Mouse (Mus musculus): ENCODE data around the gene H1fnt. TPM values are rescaled to one million over a fixed set of nuclear protein-coding genes. Genes with fewer than 3 reads are reported as not detected.

H1fnt gene
- polyA plus RNA-seq, 1 experiment, result not detected

DNA sequence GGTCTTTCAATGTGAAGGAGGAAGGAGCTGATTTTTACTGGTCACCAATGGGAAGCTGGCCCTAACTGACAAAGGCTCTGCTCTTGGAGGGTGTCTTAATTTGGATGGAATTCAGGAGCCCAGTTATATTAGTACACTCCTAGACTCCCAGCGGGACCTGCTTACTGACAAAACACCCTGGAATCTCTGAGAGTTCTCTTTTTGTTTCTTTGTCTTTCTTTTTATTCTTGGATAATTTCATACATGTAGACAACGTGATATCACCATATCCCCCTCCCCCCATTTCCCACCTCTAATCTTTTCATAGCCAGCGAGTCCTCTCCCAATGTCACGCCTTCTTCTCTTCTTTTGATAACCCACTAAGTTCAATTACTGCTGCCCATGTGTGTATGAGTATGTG lies 22.7 kb downstream of the H1fnt start, which contains the start of gene Olfr286:
Gene Olfr286 (minus strand): TSS at position 101 of the 400 bp plus-strand sequence.
- no peak for DNase-seq
- Histone ChIP-seq H3K27ac (ENCODE audit: insufficient read depth, low read length) (no peak within 1 kb of the TSS), H3K4me3 (replicated peaks; ENCODE audit: insufficient read depth, low read depth, low read length) (no peak within 1 kb of the TSS), H3K27me3 (ENCODE audit: control insufficient read depth, insufficient read depth, low read length) (no peaks in the 10 kb centered on the region), H3K4me1 (ENCODE audit: control insufficient read depth, insufficient read depth, low read length) (no peaks in the 10 kb centered on the region)
- TF ChIP-seq CTCF (IDR thresholded peaks at IDR 0.05; ENCODE audit: borderline replicate concordance, insufficient read depth, low read depth, low read length), result no peak
- no peak for TF ChIP-seq POLR2A (IDR thresholded peaks at IDR 0.05; ENCODE audit: borderline replicate concordance, insufficient read depth, low read length)
- 76% methylated on average over 4 of the region's 4 CpGs for WGBS

DNA sequence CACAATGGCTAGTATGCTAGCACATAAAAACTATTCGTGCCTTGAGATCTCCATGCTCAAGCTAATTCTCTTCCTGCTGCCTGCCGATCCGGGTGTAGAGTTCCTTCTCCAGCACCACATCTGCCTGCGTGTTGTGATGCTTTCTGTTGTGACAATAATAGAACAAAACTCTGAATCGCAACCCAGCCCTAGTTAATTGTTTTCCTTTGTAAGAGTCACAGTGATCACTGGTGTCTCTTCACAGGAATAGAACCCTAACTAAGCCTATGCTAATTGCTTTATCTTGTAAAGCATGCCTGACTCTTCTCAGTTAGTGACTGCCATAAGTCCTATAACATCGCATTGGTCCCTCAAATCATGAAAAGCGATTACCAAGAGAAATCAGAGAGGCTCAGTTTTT lies 31.0 kb downstream of the H1fnt start:
- WGBS, result 78% methylated on average over 7 of the region's 7 CpGs
- Histone ChIP-seq H3K27ac (ENCODE audit: insufficient read depth, low read length) (no peak overlapping the region), H3K27me3 (ENCODE audit: control insufficient read depth, insufficient read depth, low read length) (no peaks in the 10 kb centered on the region), H3K4me3 (replicated peaks; ENCODE audit: insufficient read depth, low read depth, low read length) (no peak overlapping the region), H3K4me1 (ENCODE audit: control insufficient read depth, insufficient read depth, low read length) (no peaks in the 10 kb centered on the region)
- TF ChIP-seq POLR2A (IDR thresholded peaks at IDR 0.05; ENCODE audit: borderline replicate concordance, insufficient read depth, low read length) (no peak), CTCF (IDR thresholded peaks at IDR 0.05; ENCODE audit: borderline replicate concordance, insufficient read depth, low read depth, low read length) (no peak)
- no peak for DNase-seq

DNA sequence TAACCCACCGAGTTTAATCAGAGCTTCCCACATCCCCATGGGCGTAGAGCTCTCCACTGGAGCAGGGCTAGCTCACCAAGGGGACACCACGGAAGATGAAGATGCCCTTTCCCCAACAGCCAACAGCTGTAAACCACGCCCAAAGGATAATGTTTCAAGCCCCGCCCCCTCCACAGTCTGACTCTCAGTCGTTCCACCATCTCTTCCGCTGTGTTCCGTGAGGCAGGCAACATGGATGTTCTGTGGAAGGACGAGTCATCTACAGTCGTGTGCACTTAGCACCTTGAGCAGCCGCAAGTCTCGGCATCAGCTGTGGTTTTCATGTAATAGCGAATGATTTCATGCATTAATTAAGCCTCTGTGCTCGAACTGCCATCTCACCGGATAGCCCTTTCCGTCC lies 31.5 kb downstream of the H1fnt start:
- TF ChIP-seq POLR2A (IDR thresholded peaks at IDR 0.05; ENCODE audit: borderline replicate concordance, insufficient read depth, low read length), result no peak
- no peak for TF ChIP-seq CTCF (IDR thresholded peaks at IDR 0.05; ENCODE audit: borderline replicate concordance, insufficient read depth, low read depth, low read length)
- 46% methylated on average over 16 of the region's 16 CpGs for WGBS
- DNase-seq, result no peak
- Histone ChIP-seq H3K27ac (ENCODE audit: insufficient read depth, low read length) (no peak overlapping the region), H3K4me1 (ENCODE audit: control insufficient read depth, insufficient read depth, low read length) (no peaks in the 10 kb centered on the region), H3K4me3 (replicated peaks; ENCODE audit: insufficient read depth, low read depth, low read length) (no peak overlapping the region), H3K27me3 (ENCODE audit: control insufficient read depth, insufficient read depth, low read length) (no peaks in the 10 kb centered on the region)

DNA sequence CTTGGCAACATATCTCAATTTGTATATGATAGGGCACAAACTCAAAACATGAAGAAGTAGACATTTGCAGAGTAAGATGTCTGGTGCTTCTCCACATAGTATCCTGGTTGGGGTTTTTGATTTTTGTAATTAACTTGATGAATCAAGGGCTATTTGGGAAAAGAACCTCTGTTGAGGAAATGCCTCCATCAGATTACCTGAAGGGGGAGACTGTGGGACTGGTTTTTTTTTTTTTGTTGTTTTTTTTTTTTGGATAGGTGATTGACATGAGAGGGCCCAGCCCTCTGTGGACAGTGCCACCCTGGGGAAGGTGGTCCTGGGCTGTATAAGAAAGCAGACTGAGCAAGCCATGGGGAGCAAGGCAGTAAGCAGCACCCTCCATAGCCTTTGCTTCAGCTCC lies 34.7 kb downstream of the H1fnt start:
- no peak for TF ChIP-seq CTCF (IDR thresholded peaks at IDR 0.05; ENCODE audit: borderline replicate concordance, insufficient read depth, low read depth, low read length)
- Histone ChIP-seq H3K4me3 (replicated peaks; ENCODE audit: insufficient read depth, low read depth, low read length) (no peak overlapping the region), H3K4me1 (ENCODE audit: control insufficient read depth, insufficient read depth, low read length) (no peaks in the 10 kb centered on the region), H3K27me3 (ENCODE audit: control insufficient read depth, insufficient read depth, low read length) (no peaks in the 10 kb centered on the region), H3K27ac (ENCODE audit: insufficient read depth, low read length) (no peak overlapping the region)
- DNase-seq, result no peak

DNA sequence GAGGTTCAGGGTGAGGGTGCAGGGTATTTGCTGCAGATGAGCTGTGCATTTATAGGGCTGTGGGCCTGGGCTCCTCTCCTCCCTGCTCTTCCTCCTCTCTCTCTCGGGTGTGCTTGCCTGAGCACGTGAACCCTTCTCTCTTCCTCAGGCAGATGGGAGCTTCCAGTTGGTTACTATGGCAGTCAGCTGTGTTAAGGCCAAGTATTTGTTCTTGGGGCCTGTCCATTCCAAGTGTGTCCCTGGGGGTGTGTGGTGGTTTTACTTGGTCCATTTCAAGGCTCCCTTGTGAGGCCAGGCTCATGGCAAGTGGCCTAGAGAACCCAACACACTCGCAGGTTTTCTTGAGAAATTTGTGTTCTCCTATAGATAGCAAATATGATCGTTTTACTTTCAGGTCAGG lies 36.2 kb downstream of the H1fnt start, which contains the start of the genes Gm44579 and Olfr287:
Gene Gm44579 (minus strand): TSS at position 101 of the 400 bp plus-strand sequence.
Gene Olfr287 (minus strand): TSS at position 180 of the 400 bp plus-strand sequence.
- Histone ChIP-seq H3K27me3 (ENCODE audit: control insufficient read depth, insufficient read depth, low read length) (no peaks in the 10 kb centered on the region), H3K27ac (ENCODE audit: insufficient read depth, low read length) (no peak within 1 kb of the TSS), H3K4me3 (replicated peaks; ENCODE audit: insufficient read depth, low read depth, low read length) (no peak within 1 kb of the TSS), H3K4me1 (ENCODE audit: control insufficient read depth, insufficient read depth, low read length) (no peaks in the 10 kb centered on the region)
- DNase-seq, result peak in 1 of 2 experiments; percentile 20
- no peak for TF ChIP-seq POLR2A (IDR thresholded peaks at IDR 0.05; ENCODE audit: borderline replicate concordance, insufficient read depth, low read length)
- no peak for TF ChIP-seq CTCF (IDR thresholded peaks at IDR 0.05; ENCODE audit: borderline replicate concordance, insufficient read depth, low read depth, low read length)
- WGBS, result 16% methylated on average over 4 of the region's 4 CpGs

DNA sequence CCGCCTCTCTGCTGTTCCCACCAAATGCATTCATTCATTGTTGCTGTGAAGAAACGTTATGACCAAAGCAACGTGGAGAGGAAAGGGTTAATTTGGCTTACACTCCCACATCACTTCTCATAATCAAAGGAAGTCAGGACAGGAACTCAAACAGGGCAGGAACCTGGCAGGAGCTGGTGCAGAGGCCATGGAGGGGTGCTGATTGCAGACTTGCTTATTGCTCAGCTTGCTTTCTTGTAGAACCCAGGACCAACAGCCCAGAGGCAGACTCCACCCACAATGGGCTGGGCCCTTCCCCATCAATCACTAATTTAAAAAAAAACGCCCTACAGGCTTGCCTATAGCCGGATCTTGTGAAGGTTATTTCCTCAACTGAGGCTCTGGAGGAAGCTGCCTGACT lies 43.0 kb downstream of the H1fnt start:
- Histone ChIP-seq H3K4me1 (ENCODE audit: control insufficient read depth, insufficient read depth, low read length) (no peaks in the 10 kb centered on the region), H3K27me3 (ENCODE audit: control insufficient read depth, insufficient read depth, low read length) (no peaks in the 10 kb centered on the region), H3K27ac (ENCODE audit: insufficient read depth, low read length) (no peak overlapping the region), H3K4me3 (replicated peaks; ENCODE audit: insufficient read depth, low read depth, low read length) (no peak overlapping the region)
- no peak for DNase-seq
- WGBS, result 70% methylated on average over 5 of the region's 5 CpGs
- no peak for TF ChIP-seq CTCF (IDR thresholded peaks at IDR 0.05; ENCODE audit: borderline replicate concordance, insufficient read depth, low read depth, low read length)
- no peak for TF ChIP-seq POLR2A (IDR thresholded peaks at IDR 0.05; ENCODE audit: borderline replicate concordance, insufficient read depth, low read length)

DNA sequence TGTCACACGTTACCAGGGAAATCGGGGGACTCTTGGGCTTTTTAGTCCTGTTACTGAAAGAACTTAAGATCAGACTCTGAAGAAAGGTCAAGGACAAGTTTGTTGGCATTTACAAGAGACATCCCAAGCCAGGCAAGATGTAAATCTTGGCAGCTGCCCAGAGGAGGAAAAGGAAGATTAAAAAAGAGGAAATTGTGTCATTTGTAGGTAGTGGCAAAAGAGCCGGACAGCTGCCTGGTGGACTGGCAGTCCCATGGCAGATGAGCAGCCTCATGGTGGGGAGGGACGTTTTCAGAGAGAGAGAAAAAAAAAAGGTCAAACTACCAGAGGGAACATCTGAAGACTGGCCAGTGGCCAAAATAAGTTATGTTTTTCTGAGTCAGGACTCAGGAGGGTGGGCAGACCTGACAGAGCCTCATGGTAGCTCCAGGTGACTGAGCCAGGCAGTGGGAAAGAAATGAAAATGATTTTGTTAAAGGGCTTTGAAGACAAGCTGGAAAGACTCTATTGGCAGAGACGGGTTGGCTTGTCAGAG lies 43.7 kb downstream of the H1fnt start:
- 62% methylated on average over 5 of the region's 5 CpGs for WGBS
- no peak for DNase-seq
- TF ChIP-seq CTCF (IDR thresholded peaks at IDR 0.05; ENCODE audit: borderline replicate concordance, insufficient read depth, low read depth, low read length) (no peak), POLR2A (IDR thresholded peaks at IDR 0.05; ENCODE audit: borderline replicate concordance, insufficient read depth, low read length) (no peak)
- Histone ChIP-seq H3K27ac (ENCODE audit: insufficient read depth, low read length) (no peak overlapping the region), H3K4me3 (replicated peaks; ENCODE audit: insufficient read depth, low read depth, low read length) (no peak overlapping the region), H3K27me3 (ENCODE audit: control insufficient read depth, insufficient read depth, low read length) (no peaks in the 10 kb centered on the region), H3K4me1 (ENCODE audit: control insufficient read depth, insufficient read depth, low read length) (no peaks in the 10 kb centered on the region)

DNA sequence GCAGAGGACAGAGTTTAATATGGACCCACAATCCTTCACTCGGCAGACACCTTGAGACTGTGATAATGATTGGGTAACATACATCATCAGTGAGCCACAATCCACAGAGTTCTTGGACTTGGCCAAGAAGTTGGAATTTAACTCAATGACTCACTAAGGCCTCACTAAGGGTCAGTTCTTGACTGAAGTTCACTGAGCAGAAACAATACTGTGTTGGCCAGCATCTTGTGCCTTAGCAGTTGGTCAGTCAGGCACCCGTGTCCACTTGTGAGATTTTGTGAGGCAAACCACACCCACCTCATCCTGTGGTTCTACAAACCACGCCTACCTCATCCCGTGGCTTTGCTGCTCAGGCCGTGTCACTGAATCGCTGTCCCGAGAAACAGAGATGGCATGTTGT lies 47.4 kb downstream of the H1fnt start:
- DNase-seq, result no peak
- no peak for TF ChIP-seq POLR2A (IDR thresholded peaks at IDR 0.05; ENCODE audit: borderline replicate concordance, insufficient read depth, low read length)
- no peak for TF ChIP-seq CTCF (IDR thresholded peaks at IDR 0.05; ENCODE audit: borderline replicate concordance, insufficient read depth, low read depth, low read length)
- WGBS, result 72% methylated on average over 7 of the region's 7 CpGs
- Histone ChIP-seq H3K4me1 (ENCODE audit: control insufficient read depth, insufficient read depth, low read length) (no peaks in the 10 kb centered on the region), H3K4me3 (replicated peaks; ENCODE audit: insufficient read depth, low read depth, low read length) (no peak overlapping the region), H3K27ac (ENCODE audit: insufficient read depth, low read length) (no peak overlapping the region), H3K27me3 (ENCODE audit: control insufficient read depth, insufficient read depth, low read length) (no peaks in the 10 kb centered on the region)

Other genes with a start within 250 kb of the H1fnt start
- gene Pfkm, start 164.7 kb downstream of the H1fnt start, polyA plus RNA-seq (2012; rRNA removed), result 471 and 489 TPM in 2 replicates
- 14.7 and 16.8 TPM in 2 replicates for gene Senp1, start 163.5 kb downstream of the H1fnt start, polyA plus RNA-seq (2012; rRNA removed)
- gene Asb8, start 91.7 kb downstream of the H1fnt start, polyA plus RNA-seq (2012; rRNA removed), result 83.6 and 88.3 TPM in 2 replicates
- gene Ccdc184, start 90.1 kb downstream of the H1fnt start, polyA plus RNA-seq (2012; rRNA removed), result 24.3 and 30.9 TPM in 2 replicates
- 0.38 and 0.44 TPM in 2 replicates for gene Olfr288, start 61.8 kb downstream of the H1fnt start, polyA plus RNA-seq (2012; rRNA removed)
- not detected in 2 replicates for gene Gm44579, start 36.3 kb downstream of the H1fnt start, polyA plus RNA-seq (2012; rRNA removed)
- gene Olfr287, start 36.2 kb downstream of the H1fnt start, polyA plus RNA-seq (2012; rRNA removed), result 15.4 and 18.5 TPM in 2 replicates
- not detected in 2 replicates for gene Olfr286, start 22.8 kb downstream of the H1fnt start, polyA plus RNA-seq (2012; rRNA removed)
- 10.1 and 11.0 TPM in 2 replicates for gene Zfp641, start 38.9 kb upstream of the H1fnt start, polyA plus RNA-seq (2012; rRNA removed)
- gene Olfr285, start 60.1 kb upstream of the H1fnt start, polyA plus RNA-seq (2012; rRNA removed), result not detected in 2 replicates
- not detected in 2 replicates for gene Olfr284, start 83.7 kb upstream of the H1fnt start, polyA plus RNA-seq (2012; rRNA removed)
- gene Olfr283, start 123.7 kb upstream of the H1fnt start, polyA plus RNA-seq (2012; rRNA removed), result not detected in 2 replicates
- gene Olfr282, start 173.9 kb upstream of the H1fnt start, polyA plus RNA-seq (2012; rRNA removed), result not detected in 2 replicates
- not detected in 2 replicates for gene Olfr281, start 195.3 kb upstream of the H1fnt start, polyA plus RNA-seq (2012; rRNA removed)
- gene OR5BS1P, start 212.6 kb upstream of the H1fnt start, polyA plus RNA-seq (2012; rRNA removed), result not detected in 2 replicates
- 0.34 TPM in 1 of 2 replicates, not detected in the other for gene Lalba, start 225.4 kb upstream of the H1fnt start, polyA plus RNA-seq (2012; rRNA removed)
- 0.03 and 0.05 TPM in 2 replicates for gene Olfr279, start 235.1 kb upstream of the H1fnt start, polyA plus RNA-seq (2012; rRNA removed)

Data from cerebellum, adult 2 months (tissue).